Mouse (Mus musculus): ENCODE measurements at regions not wholly inside any gene's neighbourhood (a gene's known extent, or its start where the extent isn't known, plus 50 kb on each side); places are given as distances from the start of the nearest gene placed in this dataset.

DNA sequence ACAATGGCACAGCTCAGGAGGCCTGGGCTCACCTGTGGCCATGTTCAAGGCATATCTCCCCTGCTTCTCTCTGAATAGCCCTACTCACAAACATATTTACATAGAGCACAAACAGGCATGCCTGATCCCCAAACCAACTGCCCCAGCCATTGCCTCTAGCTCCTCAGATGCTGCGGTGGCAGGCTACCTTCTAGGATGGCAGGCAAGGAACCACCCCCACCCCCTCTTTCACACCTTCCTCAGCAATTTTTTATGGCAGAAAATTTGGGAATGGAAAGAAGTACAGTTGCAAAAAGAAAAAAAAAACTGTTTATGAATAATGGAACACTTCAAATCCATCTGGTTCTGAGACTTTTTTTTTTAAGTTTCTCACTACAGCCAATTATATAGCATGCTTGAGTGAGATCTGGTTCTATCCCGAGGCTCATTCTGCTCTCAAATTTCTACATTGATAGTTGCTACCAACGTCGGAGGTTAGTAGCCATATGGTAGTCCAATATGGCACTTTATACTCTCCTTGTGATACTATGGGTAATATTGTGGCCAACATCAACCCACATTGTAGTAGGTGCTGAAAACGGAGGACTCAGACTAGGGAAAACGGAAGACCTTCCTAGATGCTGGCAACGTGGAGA, 136.8 kb upstream of the Gm10295 start:
- no peak for DNase-seq (ENCODE audit: low spot score in 2 of 2)

- no peak for DNase-seq (ENCODE audit: low spot score in 2 of 2)
These were observed 124.1 kb upstream of the Gm10295 start for GRCm38 (mm10) chr7:71475383-71475782.

- DNase-seq (ENCODE audit: low spot score in 2 of 2): peak in 1 of 2 experiments; percentile 3
These were observed 121.3 kb upstream of the Gm10295 start for GRCm38 (mm10) chr7:71472384-71473141.

DNA sequence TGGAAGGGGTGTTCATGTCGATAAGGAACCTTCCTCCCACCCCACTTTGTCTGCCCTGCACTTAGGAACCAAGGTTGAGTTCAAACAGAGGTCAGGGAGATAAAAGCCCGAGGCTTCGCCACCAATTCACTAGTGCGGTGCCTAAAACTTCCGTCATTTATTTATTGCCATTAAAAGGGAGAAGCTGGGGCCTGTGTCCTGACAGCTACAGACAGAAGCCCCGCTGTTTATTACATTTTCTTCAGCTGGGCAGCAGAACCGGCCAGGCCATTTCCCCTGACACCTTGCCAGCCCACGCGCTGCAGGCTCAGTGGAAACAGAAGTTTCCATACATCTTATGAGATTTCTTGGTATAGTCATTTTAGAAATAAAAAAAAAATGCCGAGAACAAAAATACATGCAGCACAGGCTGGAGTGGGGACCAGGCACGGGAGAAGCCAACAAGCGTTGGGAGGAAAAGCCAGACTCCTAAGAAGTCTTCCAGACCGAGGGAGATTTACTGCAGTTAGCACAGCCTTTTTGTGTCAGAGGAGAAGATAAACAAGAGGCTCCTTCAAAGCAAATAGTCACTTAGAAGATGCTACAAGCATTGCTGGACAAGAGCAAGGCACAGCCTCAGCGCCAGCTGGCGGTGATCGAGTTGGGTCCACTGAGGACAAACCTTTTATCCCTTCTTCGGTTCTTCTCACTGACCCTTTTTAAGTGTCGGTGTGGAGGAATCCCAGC, 120.5 kb upstream of the Gm10295 start:
- no peak for DNase-seq (ENCODE audit: low spot score in 2 of 2)

DNA sequence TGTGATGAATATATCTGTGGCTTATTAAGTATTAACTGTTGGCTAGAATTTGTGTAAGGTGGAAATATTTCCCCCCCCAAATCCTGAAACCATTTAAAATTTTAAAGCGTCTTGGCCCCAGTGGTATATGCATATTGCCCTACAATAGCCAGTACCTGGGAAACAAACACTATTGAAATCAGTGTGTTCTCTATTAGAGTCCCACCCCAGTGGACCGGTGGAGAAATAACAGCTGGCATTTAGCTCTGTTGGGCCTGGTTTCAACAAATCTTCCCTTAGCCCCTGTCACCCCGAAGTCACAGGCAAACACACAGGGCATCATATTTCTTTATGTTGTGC, 120.0 kb upstream of the Gm10295 start:
- DNase-seq (ENCODE audit: low spot score in 2 of 2): no peak

GRCm38 (mm10) chr7:71470418-71470817, 119.1 kb upstream of the Gm10295 start:
- DNase-seq (ENCODE audit: low spot score in 2 of 2): no peak

GRCm38 (mm10) chr7:71469951-71470350, 118.7 kb upstream of the Gm10295 start:
- DNase-seq (ENCODE audit: low spot score in 2 of 2): no peak

DNA sequence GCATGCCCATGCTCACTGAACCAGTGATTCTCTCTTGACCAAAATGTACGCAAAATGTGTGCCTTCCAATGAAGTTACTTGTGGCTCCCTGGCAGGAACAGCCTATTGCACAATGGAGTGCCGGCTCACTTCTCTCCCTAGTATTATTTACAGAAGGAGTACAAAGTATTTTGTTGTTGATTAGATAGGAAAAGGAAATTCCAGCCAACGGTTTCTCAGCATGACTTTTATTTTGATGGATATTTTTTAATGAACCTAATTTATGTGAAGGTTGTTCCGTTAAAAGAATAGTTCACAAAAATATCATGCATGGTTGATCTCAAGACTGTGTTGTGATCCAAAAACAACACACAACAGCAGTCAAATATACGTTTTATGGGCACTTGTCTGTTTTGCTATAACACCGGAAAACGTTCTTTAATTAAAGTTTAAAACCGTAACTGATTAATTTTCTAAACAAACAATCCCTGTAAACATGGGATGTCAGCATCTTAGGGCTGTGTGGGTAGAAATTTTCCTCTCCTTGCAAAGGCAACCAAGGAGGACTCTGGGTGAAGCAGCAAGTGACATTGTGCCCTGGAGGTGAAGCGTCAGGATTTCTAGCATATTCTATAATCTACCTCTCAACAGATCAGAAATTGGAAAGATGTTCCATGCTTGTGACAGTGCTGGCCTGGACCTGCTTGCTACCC, 116.3 kb upstream of the Gm10295 start:
- no peak for DNase-seq (ENCODE audit: low spot score in 2 of 2)

DNA sequence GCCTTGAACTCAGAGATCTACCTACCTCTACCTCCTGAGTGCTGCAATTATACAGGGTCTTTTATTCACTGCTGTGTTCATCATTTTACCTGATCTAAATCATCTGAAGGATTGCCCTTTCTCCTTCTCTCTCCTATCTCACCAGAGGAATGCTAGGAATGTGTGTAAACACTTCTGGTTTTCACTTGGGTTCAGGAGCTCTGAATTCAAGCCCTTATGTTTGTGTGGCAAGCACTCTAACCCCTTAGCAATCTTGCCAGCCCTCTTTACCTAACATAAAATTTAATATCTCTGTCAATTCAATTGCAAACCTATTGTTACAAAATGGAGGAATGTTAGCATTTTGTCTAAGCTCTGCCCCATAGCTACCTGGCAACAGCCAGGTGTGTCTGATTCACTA, 112.8 kb upstream of the Gm10295 start:
- no peak for DNase-seq (ENCODE audit: low spot score in 2 of 2)

DNA sequence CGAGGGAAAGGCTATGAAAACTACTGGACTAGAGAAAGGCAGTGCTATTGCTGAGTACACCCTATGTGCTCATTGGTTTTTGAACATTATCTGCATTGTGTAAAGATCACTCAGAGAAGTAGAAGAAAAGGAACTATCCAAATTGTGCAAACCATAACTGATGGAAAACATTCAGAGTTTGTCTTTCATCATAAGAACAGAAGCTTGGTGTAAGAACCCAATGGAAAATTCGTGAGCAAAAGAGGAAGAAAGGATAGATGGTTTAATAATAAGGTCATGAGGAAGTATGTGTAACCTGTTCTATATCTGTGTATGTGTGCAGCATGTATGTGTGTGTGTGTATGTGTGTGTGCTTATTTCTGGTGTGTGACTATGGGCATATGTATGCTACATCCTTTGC, 112.3 kb upstream of the Gm10295 start:
- DNase-seq (ENCODE audit: low spot score in 2 of 2): no peak

GRCm38 (mm10) chr7:71459805-71460204, 108.5 kb upstream of the Gm10295 start:
- no peak for DNase-seq (ENCODE audit: low spot score in 2 of 2)

DNA sequence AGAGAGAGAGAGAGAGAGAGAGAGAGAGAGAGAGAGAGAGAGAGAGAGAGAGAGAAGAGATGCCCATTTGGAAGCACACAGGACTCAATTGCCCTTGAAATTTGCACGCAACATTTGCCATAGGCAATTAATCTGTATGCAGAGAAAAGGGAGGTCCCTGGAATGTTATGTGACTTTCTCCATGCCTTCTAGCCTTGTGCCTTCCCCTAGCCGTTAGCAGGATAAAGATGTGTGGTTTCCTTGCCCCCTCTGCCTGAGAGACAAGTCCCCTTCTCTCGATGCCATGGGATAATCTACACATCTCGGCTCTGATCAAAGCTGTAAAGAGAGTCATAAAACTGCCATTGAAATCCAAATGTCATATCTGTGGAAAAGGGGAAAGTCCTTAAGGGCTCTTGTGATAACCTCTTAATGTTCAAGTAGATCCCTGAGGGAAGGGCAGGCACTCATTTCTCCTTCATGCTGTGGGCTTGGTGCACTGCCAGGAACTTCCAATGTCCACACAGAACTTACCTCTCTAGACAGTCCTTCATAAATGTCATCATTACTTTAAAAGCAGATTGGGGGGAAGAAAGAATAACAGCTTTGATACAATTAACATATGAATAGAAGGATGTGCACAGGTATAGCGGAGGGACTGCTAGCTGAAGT, 106.9 kb upstream of the Gm10295 start:
- DNase-seq (ENCODE audit: low spot score in 2 of 2): no peak

DNA sequence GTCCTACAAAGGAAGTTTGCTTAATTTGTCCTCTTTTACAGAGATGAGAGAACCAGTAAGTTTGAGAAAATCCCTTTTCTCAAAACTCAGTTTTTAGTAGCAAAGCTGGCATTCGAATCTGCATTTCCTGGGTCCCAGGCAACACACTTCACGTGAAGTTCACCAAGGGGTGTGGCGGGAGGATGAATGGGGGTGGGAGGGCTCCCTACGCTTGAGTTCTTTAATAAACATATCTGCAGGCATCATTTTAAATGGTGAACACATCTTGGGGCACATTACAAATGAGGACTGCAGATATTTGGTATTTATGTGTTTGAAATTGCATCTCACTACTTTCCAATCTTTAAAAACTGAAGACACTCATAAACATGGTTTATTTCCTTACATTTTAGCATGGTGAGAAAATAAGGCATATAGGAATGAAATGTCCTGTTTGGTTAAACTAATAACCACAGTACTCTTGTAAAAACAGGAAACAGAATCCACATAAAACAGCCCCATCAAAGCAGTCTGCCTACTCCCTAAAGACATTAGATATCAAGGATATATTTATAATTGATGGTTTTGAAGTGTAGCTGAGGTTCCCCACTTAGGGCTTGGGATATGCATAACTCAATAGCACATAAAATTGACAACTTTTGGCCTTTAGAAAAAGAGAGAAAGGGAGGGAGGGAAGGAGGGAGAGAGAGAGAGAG, 106.3 kb upstream of the Gm10295 start:
- no peak for DNase-seq (ENCODE audit: low spot score in 2 of 2)

- no peak for DNase-seq (ENCODE audit: low spot score in 2 of 2)
These were observed 105.1 kb upstream of the Gm10295 start for GRCm38 (mm10) chr7:71456421-71456820.

- DNase-seq (ENCODE audit: low spot score in 2 of 2): no peak
These were observed 89.3 kb upstream of the Gm10295 start for GRCm38 (mm10) chr7:71440330-71441240.

- no peak for DNase-seq (ENCODE audit: low spot score in 2 of 2)
These were observed 74.7 kb upstream of the Gm10295 start for GRCm38 (mm10) chr7:71425982-71426381.

DNA sequence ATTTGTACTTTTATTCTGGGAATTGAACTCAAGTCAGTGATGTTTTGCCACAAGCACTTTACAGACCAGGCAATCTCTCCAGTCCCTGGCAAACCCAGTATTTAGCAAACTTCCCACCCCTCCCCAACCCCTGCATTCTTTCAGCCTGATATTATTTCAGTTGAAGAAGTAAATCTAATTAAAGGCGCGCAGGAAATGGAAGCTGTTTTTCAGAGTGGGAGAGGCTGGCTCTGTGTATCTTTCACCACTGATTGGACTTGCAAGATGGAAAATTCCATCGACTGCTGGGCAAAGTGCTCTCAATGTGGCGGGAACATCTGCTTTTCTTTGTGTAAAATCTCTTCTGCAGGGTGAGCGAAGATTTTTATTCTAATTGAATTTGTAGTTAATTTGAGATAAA, 68.0 kb upstream of the Gm10295 start:
- DNase-seq (ENCODE audit: low spot score in 2 of 2): no peak

DNA sequence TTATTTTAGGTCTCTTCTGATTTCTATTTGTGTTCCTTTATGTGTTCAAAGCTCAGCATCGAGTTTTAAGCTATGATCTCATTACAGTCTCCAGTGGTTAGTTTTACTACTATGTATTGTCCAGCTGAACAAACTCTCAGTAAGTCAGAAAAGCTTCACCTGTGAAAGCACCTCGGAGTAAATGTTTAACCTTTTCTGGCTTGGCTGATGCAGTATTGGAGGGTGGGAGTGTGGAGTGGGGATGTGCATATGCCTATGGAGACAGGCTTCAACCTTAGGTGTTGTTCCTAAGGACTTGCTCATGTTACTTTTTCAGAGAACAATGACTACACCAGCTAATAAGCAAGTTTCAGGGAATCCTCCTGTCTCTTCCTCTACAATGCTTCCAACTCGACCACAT, 67.6 kb upstream of the Gm10295 start:
- DNase-seq (ENCODE audit: low spot score in 2 of 2): no peak

GRCm38 (mm10) chr7:71414756-71415155, 63.5 kb upstream of the Gm10295 start:
- no peak for DNase-seq (ENCODE audit: low spot score in 2 of 2)

GRCm38 (mm10) chr7:71413121-71413520, 61.8 kb upstream of the Gm10295 start:
- no peak for DNase-seq (ENCODE audit: low spot score in 2 of 2)

All from right cerebral cortex, postnatal 36 days (tissue).